Mouse (Mus musculus) stomach, postnatal 0 days (tissue): ENCODE data around the gene Opcml. TPM values are rescaled to one million over a fixed set of nuclear protein-coding genes. Genes with fewer than 3 reads are reported as not detected.

Experiments used
- ATAC-seq: fragments of 200-750 bp; cut with Nextera tagmentation; 2 replicates; pipeline ENCODE4 v1.8.0; 2017; ENCODE audit not compliant: low FRiP score, low TSS enrichment
- DNase-seq: peaks from one replicate; pipeline ENCODE4 v3.0.0-alpha.2; 2016; ENCODE audit warnings: low spot score
- H3K27ac ChIP-seq: fragments of 300-500 bp; sonication (generic); replicated peaks from 2 replicates; pipeline ENCODE4 v1.5.1; 2014; ENCODE audit warnings: mild to moderate bottlenecking, control low read depth
- H3K27me3 ChIP-seq: fragments of 300-500 bp; sonication (generic); 2 replicates; pipeline ENCODE4 v1.6.1; 2014; ENCODE audit warnings: low read length; ENCODE audit not compliant: control insufficient read depth, insufficient read depth
- H3K36me3 ChIP-seq: fragments of 300-500 bp; sonication (generic); 2 replicates; pipeline ENCODE4 v1.6.1; 2014; ENCODE audit warnings: low read length, mixed read lengths; ENCODE audit not compliant: control insufficient read depth, insufficient read depth
- H3K4me1 ChIP-seq: fragments of 300-500 bp; sonication (generic); replicated peaks from 2 replicates; pipeline ENCODE4 v1.6.1; 2014; ENCODE audit warnings: antibody characterized with exemption; ENCODE audit not compliant: control insufficient read depth, insufficient read depth
- H3K4me2 ChIP-seq: fragments of 300-500 bp; sonication (generic); replicated peaks from 2 replicates; pipeline ENCODE4 v1.6.1; 2014; ENCODE audit warnings: low read depth, mild to moderate bottlenecking, control low read depth, moderate library complexity
- H3K4me3 ChIP-seq: fragments of 300-500 bp; sonication (generic); 2 replicates; pipeline ENCODE4 v1.5.1; 2014; ENCODE audit warnings: low read depth, low read length, control low read depth
- H3K9ac ChIP-seq: fragments of 300-500 bp; sonication (generic); 2 replicates; pipeline ENCODE4 v1.6.1; 2014; ENCODE audit warnings: mild to moderate bottlenecking, low read length, control low read depth, mixed read lengths
- H3K9me3 ChIP-seq: fragments of 300-500 bp; sonication (generic); 2 replicates; pipeline ENCODE4 v1.6.1; 2016; ENCODE audit warnings: low read length; ENCODE audit not compliant: control insufficient read depth
- CTCF ChIP-seq: IDR thresholded peaks from 2 replicates; pipeline ENCODE4 v1.5.1; 2016; ENCODE audit warnings: antibody characterized with exemption, low read depth, mild to moderate bottlenecking, moderate library complexity
- EP300 ChIP-seq: optimal IDR thresholded peaks from 2 replicates; pipeline ENCODE3; 2016; ENCODE audit warnings: antibody characterized with exemption
- WGBS: fragments of 180-500 bp; shearing (Covaris S2); extraction: QIAGEN DNeasy Blood & Tissue Kit; methylation state at CpG from one replicate; pipeline ENCODE4 v1.1.7; 2014; 5-methylcytosine and 5-hydroxymethylcytosine counted together
- polyA plus RNA-seq: library from polyadenylated mRNA; unstranded; fragments of >200 nt; fragmentation: Nextera tagmentation; extraction: Ambion mirVana; gene quantifications from 2 replicates; pipeline ENCODE4 v1.2.1, GENCODE M21; 2015

Opcml gene
- polyA plus RNA-seq, 1 experiment from 2014 or later: 1.1 TPM

DNA sequence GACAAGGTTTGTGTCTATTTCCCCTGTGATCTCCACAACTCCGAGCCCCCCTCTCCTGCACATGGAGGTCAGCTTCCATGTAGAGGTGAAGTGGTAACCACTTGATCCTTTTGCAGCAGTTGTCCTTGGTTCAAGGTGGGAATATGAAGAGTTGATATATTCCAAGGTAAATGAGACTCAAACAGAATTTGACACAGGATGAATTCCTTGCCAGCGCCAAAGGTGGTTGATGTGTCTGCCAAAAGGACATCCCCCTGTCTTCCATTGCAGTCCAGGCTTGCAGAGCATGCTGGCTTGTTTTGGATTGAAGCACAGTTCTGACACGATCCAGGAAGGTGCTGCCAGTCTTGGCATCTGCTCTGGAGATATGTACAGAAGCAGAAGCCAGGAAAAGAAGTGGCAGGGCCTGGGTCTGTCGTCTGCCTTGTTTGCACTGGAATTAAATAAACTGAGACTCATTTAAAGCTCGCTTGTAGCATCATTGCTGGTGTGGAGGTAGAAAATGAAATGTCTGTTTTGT lies 893.4 kb downstream of the Opcml start:
- TF ChIP-seq CTCF (no peak), EP300 (no peak)
- ATAC-seq (no peak), DNase-seq (no peak)
- H3K9ac ChIP-seq: no peak overlapping the region
- H3K27me3 ChIP-seq: no peaks in the 10 kb centered on the region
- no peaks in the 10 kb centered on the region for H3K36me3 ChIP-seq
- H3K4me3 ChIP-seq: no peak overlapping the region
- H3K4me1 ChIP-seq: no peaks in the 10 kb centered on the region
- no peak overlapping the region for H3K27ac ChIP-seq
- no peak overlapping the region for H3K4me2 ChIP-seq
- 69% methylated on average over 5 of the region's 5 CpGs for WGBS
- no peaks in the 10 kb centered on the region for H3K9me3 ChIP-seq

DNA sequence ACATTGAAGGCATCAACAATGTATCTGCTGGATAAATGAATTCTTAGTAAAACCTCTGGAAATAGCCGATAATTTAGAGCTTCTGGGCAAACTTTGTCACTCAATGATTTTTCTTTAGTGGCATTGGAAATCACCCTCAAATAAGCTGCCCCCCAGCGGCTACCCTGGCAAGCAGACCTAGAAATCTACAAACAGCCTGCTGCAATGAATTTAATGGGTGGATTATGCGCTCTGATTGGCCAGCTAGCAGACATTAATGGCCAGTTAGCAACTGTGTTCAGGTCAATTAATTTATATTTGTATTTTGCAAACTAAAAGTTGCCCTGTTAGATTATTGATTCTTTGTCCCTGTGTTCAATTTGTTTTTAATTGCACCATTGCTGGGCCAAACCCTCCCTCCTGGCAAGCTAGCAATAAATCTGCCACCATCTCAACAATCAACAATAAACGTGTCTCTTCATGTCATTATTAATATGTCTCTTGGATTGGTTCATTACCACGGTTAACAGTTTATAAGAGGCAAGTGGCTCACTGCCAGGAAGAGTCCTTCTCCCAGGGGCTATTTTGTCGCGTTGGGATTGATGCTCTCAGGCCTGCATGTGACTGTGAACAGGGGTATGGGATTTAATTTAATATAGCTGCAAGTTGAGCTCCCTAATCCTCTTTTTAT lies 896.5 kb downstream of the Opcml start:
- WGBS: 58% methylated on average over 7 of the region's 7 CpGs
- no peak for TF ChIP-seq EP300
- no peak for TF ChIP-seq CTCF
- DNase-seq: no peak

GRCm38 (mm10) chr9:28690134-28690533 lies 899.6 kb downstream of the Opcml start:
- no peaks in the 10 kb centered on the region for H3K9me3 ChIP-seq
- ATAC-seq (no peak), DNase-seq (no peak)
- no peaks in the 10 kb centered on the region for H3K36me3 ChIP-seq
- WGBS: 58% methylated on average over 2 of the region's 2 CpGs
- no peak for TF ChIP-seq EP300
- no peak for TF ChIP-seq CTCF
- no peaks in the 10 kb centered on the region for H3K27me3 ChIP-seq
- H3K27ac ChIP-seq: no peak overlapping the region
- no peaks in the 10 kb centered on the region for H3K4me1 ChIP-seq
- H3K4me3 ChIP-seq: no peak overlapping the region
- H3K4me2 ChIP-seq: no peak overlapping the region
- no peak overlapping the region for H3K9ac ChIP-seq

More for the DNA sequence above, 896.5 kb downstream of the Opcml start:
- no peak for ATAC-seq
- Histone ChIP-seq H3K27ac (no peak overlapping the region), H3K36me3 (no peaks in the 10 kb centered on the region), H3K27me3 (no peaks in the 10 kb centered on the region), H3K4me1 (no peaks in the 10 kb centered on the region), H3K9me3 (no peaks in the 10 kb centered on the region), H3K4me2 (no peak overlapping the region), H3K4me3 (no peak overlapping the region), H3K9ac (no peak overlapping the region)

DNA sequence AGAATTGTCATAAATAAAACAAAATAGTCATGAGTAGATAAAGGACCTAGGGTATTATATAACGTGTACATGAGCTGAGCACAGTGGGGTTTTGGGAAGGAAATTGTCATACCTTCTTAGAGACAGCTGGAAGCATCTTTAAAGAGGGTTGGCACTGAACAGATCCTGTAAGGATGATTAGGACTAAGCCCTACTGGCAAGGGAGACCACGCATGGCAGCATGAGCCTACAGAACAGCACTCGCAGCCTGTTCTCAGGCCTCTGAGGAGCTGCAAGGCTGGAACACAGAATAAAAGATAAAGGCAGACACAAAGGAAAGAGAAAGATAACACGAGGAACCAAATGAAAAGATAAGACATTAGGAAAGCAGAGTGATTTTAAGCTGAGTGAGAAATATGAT lies 915.2 kb downstream of the Opcml start:
- Histone ChIP-seq H3K9ac (no peak overlapping the region), H3K9me3 (no peaks in the 10 kb centered on the region), H3K36me3 (no peaks in the 10 kb centered on the region), H3K4me1 (no peaks in the 10 kb centered on the region), H3K27me3 (no peaks in the 10 kb centered on the region), H3K27ac (no peak overlapping the region), H3K4me2 (no peak overlapping the region), H3K4me3 (no peak overlapping the region)
- WGBS: 80% methylated on average over 4 of the region's 4 CpGs
- DNase-seq: no peak
- ATAC-seq: no peak
- TF ChIP-seq EP300 (no peak), CTCF (no peak)

GRCm38 (mm10) chr9:28714544-28714943 lies 924.0 kb downstream of the Opcml start:
- Histone ChIP-seq H3K4me3 (no peak overlapping the region), H3K4me1 (no peaks in the 10 kb centered on the region), H3K27me3 (no peaks in the 10 kb centered on the region), H3K9me3 (no peaks in the 10 kb centered on the region), H3K36me3 (no peaks in the 10 kb centered on the region), H3K4me2 (no peak overlapping the region), H3K9ac (no peak overlapping the region), H3K27ac (no peak overlapping the region)
- DNase-seq (no peak), ATAC-seq (no peak)
- WGBS: 76% methylated on average over 2 of the region's 2 CpGs
- no peak for TF ChIP-seq CTCF
- no peak for TF ChIP-seq EP300

GRCm38 (mm10) chr9:28720186-28720585 lies 929.6 kb downstream of the Opcml start:
- Histone ChIP-seq H3K4me2 (no peak overlapping the region), H3K4me3 (no peak overlapping the region), H3K36me3 (no peaks in the 10 kb centered on the region), H3K27ac (no peak overlapping the region), H3K4me1 (no peaks in the 10 kb centered on the region), H3K9me3 (no peaks in the 10 kb centered on the region), H3K9ac (no peak overlapping the region), H3K27me3 (no peaks in the 10 kb centered on the region)
- ATAC-seq (no peak), DNase-seq (no peak)
- 86% methylated on average over 2 of the region's 2 CpGs for WGBS
- no peak for TF ChIP-seq CTCF
- TF ChIP-seq EP300: no peak
